Mouse (Mus musculus) hindbrain, embryonic 12.5 days (tissue): ENCODE data around the gene Kcnc1. TPM values are rescaled to one million over a fixed set of nuclear protein-coding genes. Genes with fewer than 3 reads are reported as not detected.

Experiments used
- ATAC-seq: fragments of 200-750 bp; cut with Nextera tagmentation; 2 replicates; pipeline ENCODE4 v1.8.0; 2017; ENCODE audit warnings: moderate TSS enrichment; ENCODE audit not compliant: low FRiP score
- H3K27ac ChIP-seq: fragments of 300-500 bp; sonication (generic); 2 replicates; pipeline ENCODE4 v1.5.1; 2016; ENCODE audit warnings: mild to moderate bottlenecking
- H3K27me3 ChIP-seq: fragments of 300-500 bp; sonication (generic); 2 replicates; pipeline ENCODE4 v1.6.1; 2016; ENCODE audit warnings: mild to moderate bottlenecking
- H3K36me3 ChIP-seq: fragments of 300-500 bp; sonication (generic); 2 replicates; pipeline ENCODE4 v1.6.1; 2016; ENCODE audit warnings: mild to moderate bottlenecking
- H3K4me1 ChIP-seq: fragments of 300-500 bp; sonication (generic); 2 replicates; pipeline ENCODE4 v1.6.1; 2016
- H3K4me2 ChIP-seq: fragments of 300-500 bp; sonication (generic); replicated peaks from 2 replicates; pipeline ENCODE4 v1.6.1; 2016; ENCODE audit warnings: mild to moderate bottlenecking
- H3K4me3 ChIP-seq: fragments of 300-500 bp; sonication (generic); 2 replicates; pipeline ENCODE4 v1.5.1; 2016; ENCODE audit warnings: mild to moderate bottlenecking
- H3K9ac ChIP-seq: fragments of 300-500 bp; sonication (generic); 2 replicates; pipeline ENCODE4 v1.6.1; 2016; ENCODE audit warnings: mild to moderate bottlenecking, moderate library complexity
- H3K9me3 ChIP-seq: fragments of 300-500 bp; sonication (generic); replicated peaks from 2 replicates; pipeline ENCODE4 v1.6.1; 2016; ENCODE audit warnings: mild to moderate bottlenecking
- WGBS: fragments of 180-500 bp; shearing (Covaris S2); methylation state at CpG from one replicate; pipeline ENCODE4 v1.1.7; 2016; 5-methylcytosine and 5-hydroxymethylcytosine counted together
- polyA plus RNA-seq: library from polyadenylated mRNA; unstranded; fragments of >200 nt; fragmentation: Nextera tagmentation; extraction: Ambion mirVana; gene quantifications from 2 replicates; pipeline ENCODE4 v1.2.1, GENCODE M21; 2016

Kcnc1 gene
- polyA plus RNA-seq, 1 experiment from 2014 or later: 9.8 TPM

- ATAC-seq: peak; percentile 54
- peaks cover 70% of the 10 kb centered on the region for H3K27me3 ChIP-seq
- peak overlapping the region; percentile 84 for H3K4me2 ChIP-seq
- H3K9ac ChIP-seq: peak overlapping the region; percentile 86
- no peaks in the 10 kb centered on the region; the same call in 1 of the 2 replicates for H3K9me3 ChIP-seq
- H3K4me1 ChIP-seq: peaks cover 46% of the 10 kb centered on the region
- peak overlapping the region; percentile 81 for H3K27ac ChIP-seq
- WGBS: 1% methylated on average over 58 of the region's 64 CpGs
- H3K36me3 ChIP-seq: no peaks in the 10 kb centered on the region
- peak overlapping the region; percentile 72 for H3K4me3 ChIP-seq
Observed at GRCm38 (mm10) chr7:46396928-46397731, 833 bp downstream of the Kcnc1 start.

- 12% methylated on average over 70 of the region's 70 CpGs for WGBS
- Histone ChIP-seq H3K27ac (no peak overlapping the region), H3K9ac (peak overlapping the region; percentile 86), H3K27me3 (peaks cover 70% of the 10 kb centered on the region), H3K4me3 (peak overlapping the region; percentile 72), H3K4me1 (peaks cover 46% of the 10 kb centered on the region), H3K9me3 (no peaks in the 10 kb centered on the region; the same call in 1 of the 2 replicates), H3K36me3 (no peaks in the 10 kb centered on the region), H3K4me2 (peak overlapping the region; percentile 84)
- ATAC-seq: no peak
Observed at GRCm38 (mm10) chr7:46397732-46398333, 1.5 kb downstream of the Kcnc1 start.

- ATAC-seq: no peak
- H3K27ac ChIP-seq: no peak overlapping the region
- no peaks in the 10 kb centered on the region for H3K36me3 ChIP-seq
- peaks cover 46% of the 10 kb centered on the region for H3K4me1 ChIP-seq
- 62% methylated on average over 4 of the region's 4 CpGs for WGBS
- peaks cover 66% of the 10 kb centered on the region for H3K27me3 ChIP-seq
- H3K4me3 ChIP-seq: peak overlapping the region; percentile 72
- no peaks in the 10 kb centered on the region; the same call in 1 of the 2 replicates for H3K9me3 ChIP-seq
- peak overlapping the region; percentile 84 for H3K4me2 ChIP-seq
- H3K9ac ChIP-seq: no peak overlapping the region
Observed at GRCm38 (mm10) chr7:46398612-46399011, 2.3 kb downstream of the Kcnc1 start.

- Histone ChIP-seq H3K4me1 (peaks cover 49% of the 10 kb centered on the region), H3K36me3 (no peaks in the 10 kb centered on the region), H3K9ac (no peak overlapping the region), H3K9me3 (no peaks in the 10 kb centered on the region; the same call in 1 of the 2 replicates), H3K4me3 (no peak overlapping the region), H3K4me2 (peak overlapping the region; percentile 84), H3K27ac (no peak overlapping the region), H3K27me3 (peaks cover 55% of the 10 kb centered on the region)
- 91% methylated on average over 1 of the region's 1 CpGs for WGBS
- no peak for ATAC-seq
Observed at GRCm38 (mm10) chr7:46399676-46400075, 3.4 kb downstream of the Kcnc1 start.

GRCm38 (mm10) chr7:46400346-46400745, 4.0 kb downstream of the Kcnc1 start:
- no peaks in the 10 kb centered on the region; the same call in 1 of the 2 replicates for H3K9me3 ChIP-seq
- ATAC-seq: no peak
- no peak overlapping the region for H3K9ac ChIP-seq
- WGBS: 43% methylated on average over 8 of the region's 8 CpGs
- H3K4me1 ChIP-seq: peaks cover 49% of the 10 kb centered on the region
- peak overlapping the region; percentile 84 for H3K4me2 ChIP-seq
- no peak overlapping the region for H3K27ac ChIP-seq
- peaks cover 49% of the 10 kb centered on the region for H3K27me3 ChIP-seq
- no peaks in the 10 kb centered on the region for H3K36me3 ChIP-seq
- 0 out of 2 replicates have a peak overlapping the region, but pooled peaks have one; percentile 2 for H3K4me3 ChIP-seq

- Histone ChIP-seq H3K4me2 (peak overlapping the region; percentile 21), H3K27ac (no peak overlapping the region), H3K36me3 (no peaks in the 10 kb centered on the region), H3K4me1 (peaks cover 42% of the 10 kb centered on the region), H3K4me3 (no peak overlapping the region), H3K9ac (no peak overlapping the region), H3K27me3 (peaks cover 38% of the 10 kb centered on the region), H3K9me3 (no peaks in the 10 kb centered on the region; the same call in 1 of the 2 replicates)
- no peak for ATAC-seq
- 70% methylated on average over 3 of the region's 3 CpGs for WGBS
Observed at GRCm38 (mm10) chr7:46401371-46402180, 5.3 kb downstream of the Kcnc1 start.

- H3K36me3 ChIP-seq: no peaks in the 10 kb centered on the region
- H3K9ac ChIP-seq: no peak overlapping the region
- 80% methylated on average over 15 of the region's 15 CpGs for WGBS
- H3K4me2 ChIP-seq: no peak overlapping the region
- no peak overlapping the region for H3K27ac ChIP-seq
- ATAC-seq: no peak
- H3K4me3 ChIP-seq: no peak overlapping the region
- peaks cover 26% of the 10 kb centered on the region for H3K4me1 ChIP-seq
- peaks cover 16% of the 10 kb centered on the region for H3K27me3 ChIP-seq
- H3K9me3 ChIP-seq: no peaks in the 10 kb centered on the region
Observed at GRCm38 (mm10) chr7:46403616-46404485, 7.6 kb downstream of the Kcnc1 start.

- Histone ChIP-seq H3K4me1 (peaks cover 25% of the 10 kb centered on the region), H3K4me2 (no peak overlapping the region), H3K27ac (no peak overlapping the region), H3K9me3 (no peaks in the 10 kb centered on the region), H3K4me3 (no peak overlapping the region), H3K27me3 (peaks cover 7% of the 10 kb centered on the region), H3K9ac (no peak overlapping the region), H3K36me3 (no peaks in the 10 kb centered on the region)
- WGBS: 87% methylated on average over 7 of the region's 7 CpGs
- ATAC-seq: no peak
Observed at GRCm38 (mm10) chr7:46404756-46405155, 8.5 kb downstream of the Kcnc1 start.

- 0 out of 2 replicates have a peak, but pooled peaks have one; percentile 33 for ATAC-seq
- Histone ChIP-seq H3K27me3 (peaks cover 4% of the 10 kb centered on the region; the same call in 1 of the 2 replicates), H3K36me3 (no peaks in the 10 kb centered on the region), H3K9ac (no peak overlapping the region), H3K4me1 (peaks cover 12% of the 10 kb centered on the region), H3K4me2 (no peak overlapping the region), H3K27ac (no peak overlapping the region), H3K9me3 (no peaks in the 10 kb centered on the region), H3K4me3 (no peak overlapping the region)
- WGBS: 82% methylated on average over 9 of the region's 9 CpGs
Observed at GRCm38 (mm10) chr7:46408606-46409005, 12.3 kb downstream of the Kcnc1 start.

GRCm38 (mm10) chr7:46409204-46409789, 13.0 kb downstream of the Kcnc1 start:
- Histone ChIP-seq H3K4me3 (no peak overlapping the region), H3K4me1 (peaks cover 10% of the 10 kb centered on the region), H3K9ac (no peak overlapping the region), H3K4me2 (no peak overlapping the region), H3K27ac (no peak overlapping the region), H3K27me3 (peaks cover 4% of the 10 kb centered on the region; the same call in 1 of the 2 replicates), H3K36me3 (no peaks in the 10 kb centered on the region), H3K9me3 (no peaks in the 10 kb centered on the region)
- 37% methylated on average over 12 of the region's 12 CpGs for WGBS
- ATAC-seq: no peak

- H3K36me3 ChIP-seq: no peaks in the 10 kb centered on the region
- H3K27me3 ChIP-seq: peaks cover 4% of the 10 kb centered on the region; the same call in 1 of the 2 replicates
- peaks cover 10% of the 10 kb centered on the region for H3K4me1 ChIP-seq
- no peak overlapping the region for H3K9ac ChIP-seq
- WGBS: 83% methylated on average over 6 of the region's 6 CpGs
- H3K27ac ChIP-seq: no peak overlapping the region
- ATAC-seq: no peak
- no peak overlapping the region for H3K4me3 ChIP-seq
- H3K9me3 ChIP-seq: no peaks in the 10 kb centered on the region
- no peak overlapping the region for H3K4me2 ChIP-seq
Observed at GRCm38 (mm10) chr7:46410727-46411126, 14.4 kb downstream of the Kcnc1 start.
